Mouse (Mus musculus): ENCODE data around the gene Ccdc71. TPM values are rescaled to one million over a fixed set of nuclear protein-coding genes. Genes with fewer than 3 reads are reported as not detected.
A peak's percentile ranks its signal among the peaks of the same experiment; 100 is the strongest.

The Ccdc71 gene
- total and polyA plus RNA-seq, 2 experiments from 2014 or later: 39.8 to 56.8 TPM

GRCm38 (mm10) chr9:108461675-108462074 lies 1.3 kb downstream of the Ccdc71 start:
- 84% methylated on average over 5 of the region's 5 CpGs for WGBS
- H3K9ac ChIP-seq (replicated peaks; ENCODE audit: low read length, poor library complexity, severe bottlenecking): 0 out of 2 replicates have a peak overlapping the region, but pooled peaks have one; percentile 84

GRCm38 (mm10) chr9:108462192-108462591 lies 1.9 kb downstream of the Ccdc71 start:
- H3K36me3 ChIP-seq (ENCODE audit: insufficient read depth, low read length): peaks cover 19% of the 10 kb centered on the region
- H3K9ac ChIP-seq (replicated peaks; ENCODE audit: low read length, poor library complexity, severe bottlenecking): no peak overlapping the region
- H3K4me2 ChIP-seq (ENCODE audit: low read depth, low read length, poor library complexity, severe bottlenecking): no peak overlapping the region; the same call in 1 of the 2 replicates
- WGBS: 85% methylated on average over 10 of the region's 10 CpGs
- no peaks in the 10 kb centered on the region for H3K27me3 ChIP-seq (ENCODE audit: insufficient read depth, low read length)
- no peak for ATAC-seq (ENCODE audit: low FRiP score)
- TF ChIP-seq CTCF (IDR thresholded peaks at IDR 0.05): no peak
- H3K27ac ChIP-seq (ENCODE audit: low read depth, low read length): no peak overlapping the region
- no peak for DNase-seq (ENCODE audit: low spot score)
- H3K4me3 ChIP-seq (ENCODE audit: low read depth, low read length): no peak overlapping the region
- H3K4me1 ChIP-seq (ENCODE audit: insufficient read depth, low read length): peaks cover 6% of the 10 kb centered on the region; the same call in 1 of the 2 replicates
- H3K9me3 ChIP-seq (ENCODE audit: low read length): no peaks in the 10 kb centered on the region

More at GRCm38 (mm10) chr9:108461675-108462074, 1.3 kb downstream of the Ccdc71 start:
- DNase-seq (ENCODE audit: low spot score) (no peak), ATAC-seq (ENCODE audit: low FRiP score) (no peak)
- no peak for TF ChIP-seq CTCF (IDR thresholded peaks at IDR 0.05)
- Histone ChIP-seq H3K4me1 (ENCODE audit: insufficient read depth, low read length) (peaks cover 6% of the 10 kb centered on the region; the same call in 1 of the 2 replicates), H3K27ac (ENCODE audit: low read depth, low read length) (no peak overlapping the region), H3K9me3 (ENCODE audit: low read length) (no peaks in the 10 kb centered on the region), H3K36me3 (ENCODE audit: insufficient read depth, low read length) (peaks cover 19% of the 10 kb centered on the region), H3K4me2 (ENCODE audit: low read depth, low read length, poor library complexity, severe bottlenecking) (peak overlapping the region; percentile 75), H3K27me3 (ENCODE audit: insufficient read depth, low read length) (no peaks in the 10 kb centered on the region), H3K4me3 (ENCODE audit: low read depth, low read length) (peak overlapping the region; percentile 85; the same call in 1 of the 2 replicates)

- WGBS: 96% methylated on average over 9 of the region's 9 CpGs
- H3K4me3 ChIP-seq (ENCODE audit: low read depth, low read length): no peak overlapping the region
- H3K4me1 ChIP-seq (ENCODE audit: insufficient read depth, low read length): peaks cover 6% of the 10 kb centered on the region; the same call in 1 of the 2 replicates
- DNase-seq (ENCODE audit: low spot score): no peak
- no peak overlapping the region for H3K27ac ChIP-seq (ENCODE audit: low read depth, low read length)
- no peak for TF ChIP-seq CTCF (IDR thresholded peaks at IDR 0.05)
- no peak for ATAC-seq (ENCODE audit: low FRiP score)
- no peak overlapping the region for H3K4me2 ChIP-seq (ENCODE audit: low read depth, low read length, poor library complexity, severe bottlenecking)
- no peak overlapping the region for H3K9ac ChIP-seq (replicated peaks; ENCODE audit: low read length, poor library complexity, severe bottlenecking)
- no peaks in the 10 kb centered on the region for H3K9me3 ChIP-seq (ENCODE audit: low read length)
- H3K36me3 ChIP-seq (ENCODE audit: insufficient read depth, low read length): peaks cover 22% of the 10 kb centered on the region
- no peaks in the 10 kb centered on the region for H3K27me3 ChIP-seq (ENCODE audit: insufficient read depth, low read length)
These were observed 3.4 kb downstream of the Ccdc71 start for GRCm38 (mm10) chr9:108463713-108464112.

- H3K27me3 ChIP-seq (ENCODE audit: insufficient read depth, low read length): no peaks in the 10 kb centered on the region
- no peaks in the 10 kb centered on the region for H3K9me3 ChIP-seq (ENCODE audit: low read length)
These were observed 5.9 kb downstream of the Ccdc71 start for GRCm38 (mm10) chr9:108466219-108466618.

GRCm38 (mm10) chr9:108469430-108469829 lies 9.1 kb downstream of the Ccdc71 start:
- WGBS: 85% methylated on average over 5 of the region's 5 CpGs
- ATAC-seq (ENCODE audit: low FRiP score) (no peak), DNase-seq (ENCODE audit: low spot score) (no peak)
- no peak overlapping the region for H3K4me3 ChIP-seq (ENCODE audit: low read depth, low read length)
- H3K36me3 ChIP-seq (ENCODE audit: insufficient read depth, low read length): peaks cover 10% of the 10 kb centered on the region; the same call in 1 of the 2 replicates
- no peaks in the 10 kb centered on the region for H3K9me3 ChIP-seq (ENCODE audit: low read length)
- no peak overlapping the region for H3K9ac ChIP-seq (replicated peaks; ENCODE audit: low read length, poor library complexity, severe bottlenecking)
- H3K4me2 ChIP-seq (ENCODE audit: low read depth, low read length, poor library complexity, severe bottlenecking): no peak overlapping the region
- H3K4me1 ChIP-seq (ENCODE audit: insufficient read depth, low read length): no peaks in the 10 kb centered on the region
- TF ChIP-seq CTCF (IDR thresholded peaks at IDR 0.05): no peak
- H3K27me3 ChIP-seq (ENCODE audit: insufficient read depth, low read length): no peaks in the 10 kb centered on the region
- no peak overlapping the region for H3K27ac ChIP-seq (ENCODE audit: low read depth, low read length)

More at GRCm38 (mm10) chr9:108466219-108466618, 5.9 kb downstream of the Ccdc71 start:
- no peak for DNase-seq (ENCODE audit: low spot score)
- peaks cover 5% of the 10 kb centered on the region; the same call in 1 of the 2 replicates for H3K4me1 ChIP-seq (ENCODE audit: insufficient read depth, low read length)
- peaks cover 22% of the 10 kb centered on the region for H3K36me3 ChIP-seq (ENCODE audit: insufficient read depth, low read length)
- no peak for ATAC-seq (ENCODE audit: low FRiP score)
- WGBS: 94% methylated on average over 2 of the region's 2 CpGs
- no peak for TF ChIP-seq CTCF (IDR thresholded peaks at IDR 0.05)
- no peak overlapping the region for H3K4me3 ChIP-seq (ENCODE audit: low read depth, low read length)
- no peak overlapping the region for H3K27ac ChIP-seq (ENCODE audit: low read depth, low read length)
- H3K9ac ChIP-seq (replicated peaks; ENCODE audit: low read length, poor library complexity, severe bottlenecking): no peak overlapping the region
- H3K4me2 ChIP-seq (ENCODE audit: low read depth, low read length, poor library complexity, severe bottlenecking): no peak overlapping the region

GRCm38 (mm10) chr9:108469845-108470244 lies 9.5 kb downstream of the Ccdc71 start:
- Histone ChIP-seq H3K9ac (replicated peaks; ENCODE audit: low read length, poor library complexity, severe bottlenecking) (no peak overlapping the region), H3K27me3 (ENCODE audit: insufficient read depth, low read length) (no peaks in the 10 kb centered on the region), H3K36me3 (ENCODE audit: insufficient read depth, low read length) (peaks cover 10% of the 10 kb centered on the region; the same call in 1 of the 2 replicates), H3K9me3 (ENCODE audit: low read length) (no peaks in the 10 kb centered on the region), H3K27ac (ENCODE audit: low read depth, low read length) (no peak overlapping the region), H3K4me3 (ENCODE audit: low read depth, low read length) (no peak overlapping the region), H3K4me1 (ENCODE audit: insufficient read depth, low read length) (no peaks in the 10 kb centered on the region), H3K4me2 (ENCODE audit: low read depth, low read length, poor library complexity, severe bottlenecking) (no peak overlapping the region)
- WGBS: 77% methylated on average over 4 of the region's 4 CpGs
- ATAC-seq (ENCODE audit: low FRiP score) (no peak), DNase-seq (ENCODE audit: low spot score) (no peak)
- TF ChIP-seq CTCF (IDR thresholded peaks at IDR 0.05): no peak

Data from midbrain, postnatal 0 days (tissue).